Mouse (Mus musculus): ENCODE data around the gene Drc3.

DNA sequence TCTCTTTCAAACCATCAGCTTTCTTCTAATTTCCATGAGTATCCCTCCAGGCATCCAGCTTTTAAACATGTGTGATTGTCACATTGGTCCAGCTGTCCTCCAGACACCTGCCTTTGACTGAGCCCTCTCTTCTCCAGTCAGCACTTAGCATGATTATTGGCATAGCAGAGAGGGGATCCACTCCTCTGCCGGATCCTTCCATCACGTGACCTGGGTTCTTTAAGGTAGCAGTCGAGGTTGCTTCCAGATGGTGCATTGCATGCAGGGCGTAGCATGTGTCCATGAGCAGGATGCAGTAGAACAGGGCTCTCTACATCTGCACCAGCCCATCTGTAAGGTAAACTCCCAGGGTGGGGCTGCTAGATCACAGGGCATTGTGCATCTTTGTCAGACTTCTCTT lies 15.8 kb downstream of the Drc3 start:
- TF ChIP-seq POLR2A (IDR thresholded peaks at IDR 0.05; ENCODE audit: insufficient read depth, low read depth, low read length) (no peak), CTCF (IDR thresholded peaks at IDR 0.05; ENCODE audit: insufficient read depth, low read depth, low read length) (no peak)

Measured in olfactory bulb, adult 2 months (tissue).